Mouse (Mus musculus) embryonic facial prominence, embryonic 15.5 days (tissue): Measurements from ENCODE around the gene Smarce1. TPM values are rescaled to one million over a fixed set of nuclear protein-coding genes. Genes with fewer than 3 reads are reported as not detected.

Experiments
- ATAC-seq: fragments of 200-750 bp; cut with Nextera tagmentation; 2 replicates; pipeline ENCODE4 v1.8.0; 2017; ENCODE audit warnings: low read depth, moderate TSS enrichment; ENCODE audit not compliant: insufficient number of reproducible peaks, low FRiP score, low TSS enrichment
- H3K27ac ChIP-seq: fragments of 300-500 bp; sonication (generic); replicated peaks from 2 replicates; pipeline ENCODE4 v1.5.1; 2015; ENCODE audit warnings: mild to moderate bottlenecking, inconsistent platforms
- H3K27me3 ChIP-seq: fragments of 300-500 bp; sonication (generic); 2 replicates; pipeline ENCODE4 v1.6.1; 2015; ENCODE audit warnings: inconsistent platforms
- H3K36me3 ChIP-seq: fragments of 300-500 bp; sonication (generic); 2 replicates; pipeline ENCODE4 v1.6.1; 2015; ENCODE audit warnings: mild to moderate bottlenecking, inconsistent platforms
- H3K4me1 ChIP-seq: fragments of 300-500 bp; sonication (generic); 2 replicates; pipeline ENCODE4 v1.6.1; 2015; ENCODE audit warnings: inconsistent platforms
- H3K4me2 ChIP-seq: fragments of 300-500 bp; sonication (generic); replicated peaks from 2 replicates; pipeline ENCODE4 v1.6.1; 2015; ENCODE audit warnings: mild to moderate bottlenecking, inconsistent platforms
- H3K4me3 ChIP-seq: fragments of 300-500 bp; sonication (generic); replicated peaks from 2 replicates; pipeline ENCODE4 v1.5.1; 2015; ENCODE audit warnings: mild to moderate bottlenecking, inconsistent platforms
- H3K9ac ChIP-seq: fragments of 300-500 bp; sonication (generic); 2 replicates; pipeline ENCODE4 v1.6.1; 2015; ENCODE audit warnings: inconsistent platforms
- H3K9me3 ChIP-seq: fragments of 300-500 bp; sonication (generic); replicated peaks from 2 replicates; pipeline ENCODE4 v1.6.1; 2016; ENCODE audit warnings: inconsistent platforms
- WGBS: fragments of 180-500 bp; shearing (Covaris S2); methylation state at CpG from one replicate; pipeline ENCODE4 v1.1.7; 2015; 5-methylcytosine and 5-hydroxymethylcytosine counted together
- polyA plus RNA-seq: library from polyadenylated mRNA; unstranded; fragments of >200 nt; fragmentation: Nextera tagmentation; extraction: Ambion mirVana; gene quantifications from 2 replicates; pipeline ENCODE4 v1.2.1, GENCODE M21; 2015

The Smarce1 gene
- polyA plus RNA-seq, 1 experiment from 2014 or later, result 228 TPM

GRCm38 (mm10) chr11:99168030-99168474, 62.8 kb downstream of the Smarce1 start:
- no peak overlapping the region for H3K4me3 ChIP-seq
- no peak for ATAC-seq
- no peaks in the 10 kb centered on the region for H3K27me3 ChIP-seq
- H3K9me3 ChIP-seq, result no peaks in the 10 kb centered on the region
- 60% methylated on average over 12 of the region's 12 CpGs for WGBS
- H3K9ac ChIP-seq, result no peak overlapping the region
- no peaks in the 10 kb centered on the region for H3K4me1 ChIP-seq
- H3K36me3 ChIP-seq, result no peaks in the 10 kb centered on the region
- no peak overlapping the region for H3K4me2 ChIP-seq
- no peak overlapping the region for H3K27ac ChIP-seq

- no peak for ATAC-seq
- Histone ChIP-seq H3K9ac (no peak overlapping the region), H3K27me3 (no peaks in the 10 kb centered on the region), H3K9me3 (no peaks in the 10 kb centered on the region), H3K36me3 (no peaks in the 10 kb centered on the region), H3K4me2 (no peak overlapping the region), H3K4me3 (no peak overlapping the region), H3K4me1 (no peaks in the 10 kb centered on the region), H3K27ac (no peak overlapping the region)
- 79% methylated on average over 7 of the region's 7 CpGs for WGBS
These were observed 63.2 kb downstream of the Smarce1 start for GRCm38 (mm10) chr11:99167576-99167975.

GRCm38 (mm10) chr11:99166241-99166640, 64.6 kb downstream of the Smarce1 start:
- Histone ChIP-seq H3K9ac (no peak overlapping the region), H3K4me2 (no peak overlapping the region), H3K27me3 (no peaks in the 10 kb centered on the region), H3K36me3 (no peaks in the 10 kb centered on the region), H3K4me3 (no peak overlapping the region), H3K27ac (no peak overlapping the region), H3K4me1 (no peaks in the 10 kb centered on the region), H3K9me3 (no peaks in the 10 kb centered on the region)
- no peak for ATAC-seq
- 94% methylated on average over 7 of the region's 7 CpGs for WGBS

GRCm38 (mm10) chr11:99165031-99165752, 65.6 kb downstream of the Smarce1 start:
- ATAC-seq, result no peak
- WGBS, result 69% methylated on average over 11 of the region's 11 CpGs
- Histone ChIP-seq H3K4me3 (no peak overlapping the region), H3K4me1 (no peaks in the 10 kb centered on the region), H3K27ac (no peak overlapping the region), H3K9ac (no peak overlapping the region), H3K9me3 (no peaks in the 10 kb centered on the region), H3K36me3 (no peaks in the 10 kb centered on the region), H3K27me3 (no peaks in the 10 kb centered on the region), H3K4me2 (no peak overlapping the region)

GRCm38 (mm10) chr11:99162972-99163686, 67.7 kb downstream of the Smarce1 start:
- Histone ChIP-seq H3K27ac (no peak overlapping the region), H3K36me3 (no peaks in the 10 kb centered on the region), H3K4me2 (no peak overlapping the region), H3K9me3 (no peaks in the 10 kb centered on the region), H3K4me1 (no peaks in the 10 kb centered on the region), H3K27me3 (no peaks in the 10 kb centered on the region), H3K4me3 (no peak overlapping the region), H3K9ac (no peak overlapping the region)
- 77% methylated on average over 10 of the region's 10 CpGs for WGBS
- no peak for ATAC-seq

- Histone ChIP-seq H3K27me3 (no peaks in the 10 kb centered on the region), H3K4me3 (no peak overlapping the region), H3K27ac (0 out of 2 replicates have a peak overlapping the region, but pooled peaks have one; percentile 22), H3K4me1 (no peaks in the 10 kb centered on the region), H3K9ac (no peak overlapping the region), H3K36me3 (no peaks in the 10 kb centered on the region), H3K9me3 (no peaks in the 10 kb centered on the region), H3K4me2 (no peak overlapping the region)
- 27% methylated on average over 5 of the region's 5 CpGs for WGBS
- no peak for ATAC-seq
These were observed 69.2 kb downstream of the Smarce1 start for GRCm38 (mm10) chr11:99161648-99162047.

- no peak for ATAC-seq
- H3K27me3 ChIP-seq, result no peaks in the 10 kb centered on the region
- 87% methylated on average over 6 of the region's 6 CpGs for WGBS
- no peak overlapping the region for H3K27ac ChIP-seq
- no peak overlapping the region for H3K4me3 ChIP-seq
- no peak overlapping the region for H3K9ac ChIP-seq
- H3K9me3 ChIP-seq, result no peaks in the 10 kb centered on the region
- H3K36me3 ChIP-seq, result no peaks in the 10 kb centered on the region
- no peaks in the 10 kb centered on the region for H3K4me1 ChIP-seq
- H3K4me2 ChIP-seq, result no peak overlapping the region
These were observed 70.6 kb downstream of the Smarce1 start for GRCm38 (mm10) chr11:99160228-99160627.

Other genes starting within 250 kb of the Smarce1 start
- gene Gjd3, start 248.0 kb downstream of the Smarce1 start, polyA plus RNA-seq, result 0.96 and 1.1 TPM in 2 replicates
- 162 and 168 TPM in 2 replicates for gene Top2a, start 206.8 kb downstream of the Smarce1 start, polyA plus RNA-seq
- gene Igfbp4, start 189.8 kb downstream of the Smarce1 start, polyA plus RNA-seq, result 1,352 and 1,417 TPM in 2 replicates
- gene Tns4, start 141.7 kb downstream of the Smarce1 start, polyA plus RNA-seq, result 2.7 and 2.8 TPM in 2 replicates
- 0.57 and 0.59 TPM in 2 replicates for gene Ccr7, start 75.9 kb downstream of the Smarce1 start, polyA plus RNA-seq
- 0.71 and 0.79 TPM in 2 replicates for gene Krt222, start 13.1 kb upstream of the Smarce1 start, polyA plus RNA-seq
- 2.9 and 4.7 TPM in 2 replicates for gene Krt24, start 54.2 kb upstream of the Smarce1 start, polyA plus RNA-seq
- gene Krt25, start 91.9 kb upstream of the Smarce1 start, polyA plus RNA-seq, result 26.1 and 71.3 TPM in 2 replicates
- gene Krt26, start 106.9 kb upstream of the Smarce1 start, polyA plus RNA-seq, result 1.6 and 1.7 TPM in 2 replicates
- gene Krt27, start 120.1 kb upstream of the Smarce1 start, polyA plus RNA-seq, result 44.9 and 72.2 TPM in 2 replicates
- 19.5 and 36.8 TPM in 2 replicates for gene Krt28, start 143.9 kb upstream of the Smarce1 start, polyA plus RNA-seq
- 506 and 568 TPM in 2 replicates for gene Krt10, start 158.3 kb upstream of the Smarce1 start, polyA plus RNA-seq
- 0.24 and 0.88 TPM in 2 replicates for gene Krt12, start 191.2 kb upstream of the Smarce1 start, polyA plus RNA-seq
- gene Krt20, start 207.1 kb upstream of the Smarce1 start, polyA plus RNA-seq, result 0.55 and 0.58 TPM in 2 replicates